Mouse (Mus musculus) embryonic stem cell, embryonic (primary cell): ENCODE measurements at regions not wholly inside any gene's neighbourhood (a gene's known extent, or its start where the extent isn't known, plus 50 kb on each side); places are given as distances from the start of the nearest gene placed in this dataset.

Source experiments
- CTCF ChIA-PET, 4 experiments: fragments of 300-600 bp in 2 of 4; fragments of 350-600 bp in 2 of 4; sonication (Branson Sonifier 250); formaldehyde crosslinking; loops; one replicate each; lab custom pipeline; 2022; ENCODE audit warnings: inconsistent platforms in 2 of 4; lab: Charles Lee
- POLR2A ChIA-PET, 4 experiments: fragments of 300-600 bp in 2 of 4; fragments of 350-600 bp in 2 of 4; sonication (Branson Sonifier 250); formaldehyde crosslinking; loops; one replicate each; lab custom pipeline; 2022; ENCODE audit warnings: antibody characterized with exemption in 4 of 4, inconsistent platforms in 1 of 4; lab: Charles Lee

GRCm38 (mm10) chr9:41577760-41578159 lies 416.3 kb upstream of the Ubash3b start:
- POLR2A ChIA-PET: interaction anchor here in 1 of 4 experiments (1.4 kb wide), 1 partner anchor 10 kb away, joined by 3 read pairs; no protein-coding TSS in a partner anchor
- CTCF ChIA-PET: no interaction called here

GRCm38 (mm10) chr9:41575826-41576225 lies 414.3 kb upstream of the Ubash3b start:
- POLR2A ChIA-PET: interaction anchor here in 1 of 4 experiments (1.4 kb wide), 1 partner anchor 25 kb away, joined by 4 read pairs; no protein-coding TSS in a partner anchor
- CTCF ChIA-PET: no interaction called here

- ChIA-PET POLR2A (no interaction called here), CTCF (interaction anchor here in 1 of 4 experiments (0.6 kb wide), 1 partner anchor 191 kb away, joined by 3 read pairs; no protein-coding TSS in a partner anchor)
Observed at GRCm38 (mm10) chr9:41570262-41570661, 408.8 kb upstream of the Ubash3b start.

- CTCF ChIA-PET: no interaction called here
- POLR2A ChIA-PET: interaction anchor here in 1 of 4 experiments (0.6 kb wide), 1 partner anchor 510 kb away, joined by 3 read pairs; no protein-coding TSS in a partner anchor
Observed at GRCm38 (mm10) chr9:41566496-41566895, 405.0 kb upstream of the Ubash3b start.

- CTCF ChIA-PET: no interaction called here
- POLR2A ChIA-PET: no interaction called here
Observed at GRCm38 (mm10) chr9:41565784-41566183, 404.3 kb upstream of the Ubash3b start.

GRCm38 (mm10) chr9:41563376-41563775 lies 401.9 kb upstream of the Ubash3b start:
- POLR2A ChIA-PET: no interaction called here
- CTCF ChIA-PET: no interaction called here

GRCm38 (mm10) chr9:41558456-41558855 lies 397.0 kb upstream of the Ubash3b start:
- CTCF ChIA-PET: no interaction called here
- POLR2A ChIA-PET: no interaction called here

GRCm38 (mm10) chr9:41556888-41557287 lies 395.4 kb upstream of the Ubash3b start:
- ChIA-PET CTCF (no interaction called here), POLR2A (no interaction called here)

- CTCF ChIA-PET: no interaction called here
- POLR2A ChIA-PET: no interaction called here
Observed at GRCm38 (mm10) chr9:41545776-41546175, 384.3 kb upstream of the Ubash3b start.

- ChIA-PET CTCF (no interaction called here), POLR2A (no interaction called here)
Observed at GRCm38 (mm10) chr9:41542511-41542910, 381.0 kb upstream of the Ubash3b start.

- POLR2A ChIA-PET: interaction anchor here in 1 of 4 experiments (1.0 kb wide), 1 partner anchor 59 kb away, joined by 3 read pairs; no protein-coding TSS in a partner anchor
Observed at GRCm38 (mm10) chr9:41541327-41541726, 379.8 kb upstream of the Ubash3b start.

GRCm38 (mm10) chr9:41532786-41533185 lies 371.3 kb upstream of the Ubash3b start:
- ChIA-PET POLR2A (no interaction called here), CTCF (interaction anchor here in 1 of 4 experiments (0.5 to 1.0 kb wide), 2 partner anchors 58 to 139 kb away, joined by 3 read pairs; no protein-coding TSS in a partner anchor)

More at GRCm38 (mm10) chr9:41541327-41541726, 379.8 kb upstream of the Ubash3b start:
- CTCF ChIA-PET: no interaction called here

GRCm38 (mm10) chr9:41532290-41532689 lies 370.8 kb upstream of the Ubash3b start:
- CTCF ChIA-PET: interaction anchor here in 1 of 4 experiments (1.0 kb wide), 1 partner anchor 57 kb away, joined by 3 read pairs; no protein-coding TSS in a partner anchor
- POLR2A ChIA-PET: no interaction called here

GRCm38 (mm10) chr9:41531596-41531995 lies 370.1 kb upstream of the Ubash3b start:
- ChIA-PET POLR2A (no interaction called here), CTCF (no interaction called here)

- CTCF ChIA-PET: no interaction called here
- POLR2A ChIA-PET: no interaction called here
Observed at GRCm38 (mm10) chr9:41526126-41526525, 364.6 kb upstream of the Ubash3b start.

GRCm38 (mm10) chr9:41525534-41525933 lies 364.0 kb upstream of the Ubash3b start:
- POLR2A ChIA-PET: no interaction called here
- CTCF ChIA-PET: interaction anchor here in 1 of 4 experiments (0.5 kb wide), 1 partner anchor 62 kb away, joined by 4 read pairs; no protein-coding TSS in a partner anchor

- ChIA-PET CTCF (interaction anchor here in 2 of 4 experiments (0.6 to 0.7 kb wide), 2 partner anchors 26 to 279 kb away, joined by 3 to 10 read pairs; no protein-coding TSS in a partner anchor), POLR2A (no interaction called here)
Observed at GRCm38 (mm10) chr9:41524591-41524990, 363.1 kb upstream of the Ubash3b start.

- POLR2A ChIA-PET: no interaction called here
- CTCF ChIA-PET: no interaction called here
Observed at GRCm38 (mm10) chr9:41523969-41524368, 362.5 kb upstream of the Ubash3b start.

GRCm38 (mm10) chr9:41522302-41522701 lies 360.8 kb upstream of the Ubash3b start:
- POLR2A ChIA-PET: no interaction called here

GRCm38 (mm10) chr9:41517787-41518186 lies 356.3 kb upstream of the Ubash3b start:
- CTCF ChIA-PET: no interaction called here
- POLR2A ChIA-PET: no interaction called here

More at GRCm38 (mm10) chr9:41522302-41522701, 360.8 kb upstream of the Ubash3b start:
- CTCF ChIA-PET: no interaction called here
